Mouse (Mus musculus) cerebellum, postnatal 4 days (tissue): Measurements from ENCODE around the gene Nudt8.
"Not testable (repeated sequence)": the region's sequence is repeated elsewhere in the genome, so short reads cannot be mapped to it uniquely, and the experiment has no call there.

Experiments used
- DNase-seq, 2 experiments: peaks; one replicate each; pipeline ENCODE4 v3.0.0; 2022; ENCODE audit warnings: low spot score in 2 of 2, mixed read lengths in 1 of 2

The Nudt8 gene

GRCm38 (mm10) chr19:4014802-4015201 lies 14.4 kb downstream of the Nudt8 start:
- no peak for DNase-seq

DNA sequence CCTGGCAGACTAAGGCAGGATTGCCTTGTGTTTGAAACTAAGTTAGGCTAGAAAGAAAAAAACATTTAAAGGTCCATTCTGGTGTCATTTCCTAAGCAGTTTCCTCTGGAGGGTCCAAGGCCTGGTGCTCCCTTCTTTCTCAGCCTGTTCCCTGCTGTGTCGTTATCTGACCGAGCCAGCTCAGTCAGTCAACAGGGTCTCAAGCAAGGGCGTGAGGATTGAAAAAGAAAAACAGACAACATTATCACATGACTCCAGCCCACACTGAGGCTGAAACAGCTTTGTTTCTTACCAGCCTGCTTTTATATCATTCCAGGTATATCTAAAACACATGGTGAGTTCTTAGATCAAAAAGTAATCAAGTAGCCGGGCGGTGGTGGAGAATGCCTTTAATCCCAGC lies 15.3 kb downstream of the Nudt8 start:
- no peak for DNase-seq

DNA sequence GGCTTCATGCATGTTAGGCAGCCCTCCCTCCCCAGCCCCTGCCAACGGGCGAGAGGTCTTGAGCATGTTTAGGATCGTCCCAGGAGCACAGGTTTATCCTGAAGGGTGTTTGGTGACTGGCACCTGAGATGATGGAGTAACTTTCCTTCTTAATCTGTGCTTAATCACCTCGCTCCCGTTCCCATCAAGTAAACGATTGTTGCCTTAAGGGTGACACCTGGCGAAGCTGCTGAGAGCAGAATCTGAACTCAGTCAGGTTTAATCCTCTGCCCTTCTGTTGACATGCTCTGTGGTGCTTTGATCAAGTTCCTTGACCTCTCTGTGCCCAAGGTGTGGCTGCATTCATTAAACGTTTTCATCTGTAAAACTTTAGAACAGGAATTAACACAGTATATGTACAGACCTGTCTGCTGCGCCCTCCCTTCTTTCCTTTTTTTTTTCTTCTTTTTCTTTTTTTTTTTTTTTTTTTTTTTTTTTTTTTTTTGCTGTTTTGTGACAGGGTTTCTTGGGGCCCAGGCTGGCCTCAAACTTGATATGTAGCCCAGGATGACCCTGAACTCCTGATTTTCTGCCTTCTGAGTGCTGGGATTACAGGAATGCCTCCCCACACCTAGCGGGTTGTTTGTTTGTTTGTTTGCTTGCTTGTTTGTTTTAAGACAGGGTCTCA lies 17.7 kb downstream of the Nudt8 start:
- DNase-seq = no peak

DNA sequence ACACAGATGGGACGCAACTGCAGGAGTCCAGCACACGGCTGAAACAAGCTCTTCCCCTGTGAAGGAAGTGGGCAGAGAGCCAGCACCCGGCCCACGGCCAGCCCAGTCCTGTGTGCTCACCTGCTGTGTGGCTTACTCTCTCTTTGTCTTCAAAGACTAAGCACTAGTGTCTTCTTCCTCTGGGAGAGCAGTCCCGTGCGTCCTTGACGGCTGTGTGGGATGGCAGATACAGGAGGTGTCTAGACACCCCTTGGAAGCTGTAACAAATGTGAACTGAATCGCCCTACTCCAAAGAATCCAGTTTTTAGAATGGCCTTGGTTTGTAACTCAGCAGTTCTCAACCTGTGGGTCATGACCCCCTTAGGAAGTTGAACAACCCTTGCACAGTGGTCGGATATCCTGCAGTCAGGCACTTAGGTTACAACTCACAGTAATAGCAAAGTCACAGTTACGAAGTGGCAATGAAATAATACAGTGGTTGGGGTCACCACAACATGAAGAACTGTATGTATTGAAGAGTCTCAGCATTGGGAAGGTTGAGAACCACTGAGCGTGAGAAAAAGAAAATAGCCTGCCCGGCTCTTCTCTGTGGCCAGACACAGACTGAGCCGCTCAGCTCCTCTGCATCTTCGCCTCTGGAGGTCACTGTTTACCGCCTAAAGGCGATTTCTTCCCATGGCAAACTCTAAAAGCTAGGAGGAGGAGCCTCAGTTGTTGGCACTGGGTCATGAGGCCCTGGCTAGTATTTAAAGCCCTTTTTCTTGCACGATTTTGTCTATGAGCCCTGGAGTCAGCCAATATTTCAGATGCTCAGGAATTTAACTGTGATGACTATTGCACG lies 18.6 kb downstream of the Nudt8 start:
- peak in 1 of 2 experiments; percentile 73 for DNase-seq

DNA sequence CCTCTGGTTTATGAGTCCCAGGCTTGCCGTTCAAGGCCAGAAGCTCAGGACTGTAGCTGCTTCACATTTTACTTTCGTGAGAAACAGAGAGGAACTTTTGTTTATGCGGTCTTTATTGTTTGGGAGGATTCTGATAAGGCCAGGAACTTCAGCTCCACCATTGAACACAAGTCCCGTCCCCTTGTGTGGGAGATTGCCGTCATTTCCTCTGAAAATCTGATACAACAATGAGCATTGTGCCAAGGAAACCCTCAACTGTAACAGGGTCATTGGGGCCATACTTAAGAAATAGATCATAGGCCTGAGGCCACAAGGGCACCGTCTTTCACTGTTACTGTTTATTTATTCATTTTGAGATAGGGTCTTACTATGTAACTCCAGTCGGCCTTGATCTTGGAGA lies 22.8 kb downstream of the Nudt8 start:
- DNase-seq = no peak

DNA sequence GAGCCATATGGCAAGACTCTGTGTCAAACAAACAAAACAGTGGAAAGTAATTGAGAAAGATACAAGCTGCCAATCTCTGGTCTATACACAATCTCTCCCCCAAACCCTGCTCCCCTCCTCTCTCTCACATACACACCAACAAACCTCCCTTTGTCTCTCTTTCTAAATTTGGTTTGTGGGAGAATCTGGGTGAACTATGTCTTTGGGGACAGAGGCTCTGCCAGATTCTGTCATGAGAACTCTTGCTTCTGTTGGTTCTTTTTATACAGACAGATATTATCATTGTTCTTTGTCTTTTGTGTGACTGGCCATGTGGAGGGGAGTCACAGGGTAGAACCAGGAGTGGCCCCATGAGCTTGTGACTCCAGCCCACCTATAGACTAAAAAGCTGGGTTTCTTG lies 27.2 kb downstream of the Nudt8 start:
- no peak for DNase-seq

DNA sequence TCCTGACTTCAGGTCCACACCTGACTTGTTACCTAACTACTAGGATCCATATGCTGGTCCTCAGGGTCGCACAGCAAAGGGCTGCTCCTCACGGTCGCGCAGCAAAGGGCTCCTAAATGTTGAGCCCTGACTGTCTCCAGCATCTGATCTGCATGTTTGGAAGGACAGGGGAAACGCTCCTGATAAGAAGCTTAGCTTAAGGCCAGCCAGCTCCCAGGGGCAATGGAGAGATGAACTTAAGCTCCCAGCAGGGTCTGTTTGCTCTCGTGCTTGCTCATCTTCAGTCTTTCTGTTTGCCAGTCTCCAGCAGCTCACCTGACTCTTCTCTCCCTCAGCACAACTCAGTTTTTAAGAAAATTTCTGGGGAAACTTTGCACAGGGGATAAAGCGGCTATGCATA lies 32.3 kb downstream of the Nudt8 start:
- no peak for DNase-seq

DNA sequence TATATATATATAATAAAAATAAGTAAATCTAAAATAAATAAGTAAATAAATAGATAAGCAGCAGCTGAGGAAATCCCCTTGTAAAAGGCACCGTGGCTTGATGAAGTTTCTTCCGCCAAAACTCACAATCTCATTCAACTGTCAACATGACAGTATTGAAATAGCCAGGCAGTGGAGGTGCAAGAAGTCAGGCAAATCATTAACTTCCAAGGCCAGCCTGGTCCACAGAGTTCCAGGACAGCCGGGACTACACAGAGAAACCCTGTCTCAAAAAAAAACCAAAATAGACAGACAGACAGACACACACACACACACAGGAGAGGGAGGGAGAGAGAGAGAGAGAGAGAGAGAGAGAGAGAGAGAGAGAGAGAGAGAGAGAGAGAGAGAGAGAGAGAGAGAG lies 32.9 kb downstream of the Nudt8 start:
- DNase-seq = no peak

DNA sequence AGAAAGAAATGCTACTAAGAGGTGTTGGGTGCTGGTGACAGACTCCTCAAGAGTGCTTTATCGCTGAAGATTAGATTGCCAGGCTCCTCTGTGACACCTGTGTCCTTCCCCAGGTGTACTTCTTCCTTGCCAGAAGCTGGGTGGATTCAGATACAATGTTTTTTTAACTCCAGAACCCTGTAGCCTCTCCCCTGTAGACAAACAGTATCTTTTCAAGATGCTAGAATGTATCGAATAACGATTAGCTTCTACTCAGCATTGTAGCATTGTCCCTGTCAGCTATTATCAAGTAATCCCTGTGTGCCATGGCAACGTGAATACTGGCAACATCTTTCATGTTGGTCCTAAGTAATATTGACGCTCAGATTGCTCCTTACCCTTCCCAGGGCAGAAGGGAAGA lies 33.4 kb downstream of the Nudt8 start:
- DNase-seq = no peak

DNA sequence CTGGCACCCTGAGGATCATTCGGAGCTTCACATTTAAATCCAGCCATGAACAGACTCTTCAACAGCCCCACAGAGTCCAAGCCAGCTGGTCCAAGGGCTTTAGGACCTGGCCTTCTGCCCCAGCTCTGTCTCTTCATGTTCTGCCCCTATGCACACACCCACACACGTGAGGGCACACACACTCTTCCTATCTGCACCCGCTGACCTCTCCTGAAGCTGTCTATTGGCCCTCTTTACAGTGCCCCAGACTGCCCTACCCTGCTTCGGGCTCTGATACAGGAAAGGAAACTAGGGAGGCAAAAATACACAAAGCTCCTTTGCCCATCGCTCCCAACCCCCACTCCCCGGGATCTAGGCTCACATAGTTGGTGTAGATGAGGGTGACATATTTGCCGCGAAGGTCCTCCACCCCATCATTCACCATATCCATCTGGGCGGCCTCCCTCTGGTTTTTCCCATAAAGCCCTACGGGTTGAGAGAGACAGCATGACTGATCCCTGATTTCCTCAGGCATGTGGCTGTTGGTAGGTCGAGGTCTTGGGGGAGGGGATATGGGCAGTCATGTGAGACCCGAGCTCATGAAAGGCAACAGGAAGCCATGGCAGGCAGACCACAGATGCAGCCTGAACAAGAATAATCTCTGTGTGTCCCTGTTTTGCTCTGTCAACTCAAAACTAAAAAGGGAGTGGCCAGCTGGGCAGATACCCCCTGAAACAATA lies 36.1 kb downstream of the Nudt8 start:
- no peak for DNase-seq

- DNase-seq = not testable (repeated sequence)
Measured at GRCm38 (mm10) chr19:4037154-4037787, 36.9 kb downstream of the Nudt8 start.

DNA sequence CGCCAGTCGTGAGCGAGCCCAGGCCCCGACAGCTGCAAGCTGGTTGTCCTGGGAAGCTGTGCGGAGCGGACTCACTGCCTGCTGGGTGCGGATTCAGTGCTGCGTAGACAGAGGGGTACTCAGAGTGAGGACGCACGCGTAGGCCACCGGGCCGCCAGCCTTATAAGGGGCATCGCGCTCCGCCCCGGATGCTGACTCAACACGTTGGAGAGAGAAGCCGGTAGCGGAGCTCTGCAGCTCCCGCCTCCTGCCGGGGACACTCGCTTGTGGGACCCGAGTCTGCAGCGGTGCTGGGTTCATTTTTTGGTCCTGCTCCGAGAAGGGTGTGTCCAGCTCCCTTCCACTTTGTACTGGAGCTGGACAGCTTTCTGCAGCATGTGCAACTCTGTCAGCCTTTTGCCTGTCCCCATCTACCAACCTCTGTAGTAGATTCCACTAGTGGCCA lies 37.4 kb downstream of the Nudt8 start, which contains the start of gene Gstp1:
Gene Gstp1 (minus strand): TSS at position 198 of the 445 bp plus-strand sequence.
- peak; percentile 58 to 69 for DNase-seq

DNA sequence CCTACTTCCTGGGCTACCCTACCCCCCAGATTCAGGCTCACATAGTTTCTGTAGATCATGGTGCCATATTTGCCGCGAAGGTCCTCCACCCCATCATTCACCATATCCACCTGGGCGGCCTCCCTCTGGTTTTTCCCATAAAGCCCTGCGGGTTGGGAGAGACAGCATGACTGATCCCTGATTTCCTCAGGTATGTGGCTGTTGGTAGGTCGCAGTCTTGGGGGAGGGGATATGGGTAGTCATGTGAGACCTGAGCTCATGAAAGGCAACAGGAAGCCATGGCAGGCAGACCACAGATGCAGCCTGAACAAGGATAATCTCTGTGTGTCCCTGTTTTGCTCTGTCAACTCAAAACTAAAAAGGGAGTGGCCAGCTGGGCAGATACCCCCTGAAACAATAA lies 40.6 kb downstream of the Nudt8 start:
- not testable (repeated sequence) for DNase-seq

GRCm38 (mm10) chr19:4041500-4041899 lies 41.1 kb downstream of the Nudt8 start:
- DNase-seq = not testable (repeated sequence)

GRCm38 (mm10) chr19:4042124-4042523 lies 41.7 kb downstream of the Nudt8 start:
- DNase-seq = no peak

GRCm38 (mm10) chr19:4044109-4044508 lies 43.7 kb downstream of the Nudt8 start:
- DNase-seq = not testable (repeated sequence)

GRCm38 (mm10) chr19:4045966-4046865 lies 45.8 kb downstream of the Nudt8 start, which contains the start of gene Gstp2:
Gene Gstp2, minus strand, starts transcription at chr19:4046023.
- peak in 1 of 2 experiments; percentile 55 for DNase-seq

DNA sequence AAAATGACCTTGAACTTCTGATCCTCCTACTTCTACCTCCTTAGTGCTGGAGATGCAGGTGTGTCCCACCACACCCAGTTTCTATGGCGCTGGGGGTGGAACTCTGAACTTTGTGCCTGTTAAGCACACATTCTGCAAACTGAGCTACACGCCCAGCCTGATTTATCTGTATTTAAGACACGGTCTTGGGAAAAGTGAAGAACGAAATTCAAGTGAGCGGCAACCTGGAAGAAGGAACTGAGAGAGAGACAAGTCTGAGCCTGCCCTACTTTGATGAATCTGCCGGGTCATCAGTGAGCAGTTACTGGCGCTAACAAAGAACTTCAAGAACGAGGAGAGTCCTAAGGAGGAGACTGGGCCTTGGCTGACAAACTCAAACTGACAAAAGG lies 46.5 kb downstream of the Nudt8 start:
- DNase-seq = no peak

- peak; percentile 59 to 79 for DNase-seq
Measured at GRCm38 (mm10) chr19:4047859-4048258, 47.5 kb downstream of the Nudt8 start.

DNA sequence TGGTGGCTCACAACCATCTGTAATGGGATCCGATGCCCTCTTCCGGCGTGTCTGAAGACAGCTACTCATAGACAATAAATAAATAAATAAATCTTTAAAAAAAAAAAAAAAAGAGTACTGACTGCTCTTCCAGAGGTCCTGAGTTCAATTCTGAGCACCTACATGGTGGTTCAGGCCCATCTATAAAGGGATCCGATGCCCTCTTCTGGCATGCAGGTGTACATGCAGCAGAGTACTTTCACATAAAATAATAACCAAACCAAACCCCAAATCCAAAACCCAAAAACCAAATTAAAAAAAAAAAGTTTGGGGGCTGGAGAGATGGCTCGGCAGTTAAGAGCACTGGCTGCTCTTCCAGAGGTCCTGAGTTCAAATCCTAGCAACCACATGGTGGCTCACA lies 48.7 kb downstream of the Nudt8 start:
- DNase-seq = not testable (repeated sequence)

DNA sequence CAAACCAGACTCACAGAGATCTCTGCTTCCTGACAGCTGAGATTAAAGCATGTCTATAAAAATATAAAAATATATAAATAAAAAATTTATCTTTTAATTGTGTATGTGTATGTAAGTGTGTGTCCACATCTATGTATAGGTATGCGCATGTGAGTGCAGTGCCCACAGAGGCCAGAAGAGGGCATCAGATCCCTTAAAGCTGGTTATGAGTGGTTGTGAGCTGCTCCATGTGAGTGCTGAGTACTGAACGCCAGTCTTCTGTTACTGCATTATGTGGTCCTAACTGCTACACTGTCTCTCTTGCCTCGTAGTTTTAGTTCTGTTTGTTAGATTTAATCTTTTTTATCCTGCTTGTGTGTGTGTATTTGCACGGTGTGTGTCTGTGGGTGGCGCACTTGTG lies 50.6 kb downstream of the Nudt8 start:
- DNase-seq = no peak
